Mouse (Mus musculus) right cerebral cortex, postnatal 14 days (tissue): ENCODE results near the gene Smim24.

ENCODE experiments used
- DNase-seq: peaks from one replicate; pipeline ENCODE4 v3.0.0; 2022

The Smim24 gene

GRCm38 (mm10) chr10:81365672-81366476 lies 27.0 kb upstream of the Smim24 start, which contains the start of gene 4930404N11Rik:
4930404N11Rik (minus strand) TSS chr10:81365816.
- DNase-seq: no peak

DNA sequence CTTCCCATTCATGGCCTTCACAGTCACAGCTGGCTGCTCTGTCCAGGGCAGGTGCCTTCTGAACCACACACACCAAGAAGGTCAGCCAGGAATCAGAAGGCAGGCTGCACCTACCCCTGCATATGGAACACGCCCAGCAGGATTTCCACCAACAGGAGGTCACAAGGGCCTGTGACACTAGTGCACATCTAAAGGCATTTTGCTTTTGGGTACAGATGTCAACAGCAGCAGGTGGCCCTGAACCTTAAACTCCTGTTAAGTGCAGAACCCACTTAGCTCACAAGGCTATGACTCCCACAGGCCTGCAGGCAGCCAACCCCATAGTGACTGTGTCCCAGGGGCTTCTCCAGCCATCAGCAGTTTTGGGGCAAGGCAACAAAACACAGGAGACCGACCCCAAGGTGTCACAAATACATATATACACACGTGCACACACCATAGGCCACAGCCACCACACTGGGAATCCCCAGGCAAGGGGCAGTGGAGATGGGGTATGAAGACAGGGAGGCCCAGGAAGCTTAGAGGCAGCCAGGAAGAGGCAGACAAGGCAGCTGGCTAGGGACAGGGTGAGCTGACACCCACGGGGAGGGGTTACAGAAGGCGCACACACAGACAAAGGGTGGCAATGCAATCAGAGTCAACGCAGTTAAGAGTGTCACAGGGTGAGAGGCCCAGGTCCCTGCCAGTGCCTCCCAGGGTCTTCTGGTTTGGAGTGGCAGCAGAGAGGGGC lies 26.2 kb upstream of the Smim24 start:
- DNase-seq: no peak

DNA sequence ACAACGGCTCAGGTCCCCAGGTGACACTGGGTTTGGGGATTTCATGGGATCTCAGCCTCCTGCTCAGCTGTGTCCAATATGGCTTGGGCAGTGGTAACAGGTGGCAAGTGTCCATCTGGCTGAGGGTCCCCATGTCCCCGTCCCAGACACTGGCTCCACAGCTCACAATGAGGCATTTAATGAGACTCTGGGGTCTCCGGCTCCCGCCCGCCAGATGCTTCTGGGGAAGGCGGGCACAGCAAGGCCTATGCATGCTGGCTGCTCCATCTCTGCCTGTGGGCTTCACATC lies 25.7 kb upstream of the Smim24 start:
- DNase-seq: no peak

DNA sequence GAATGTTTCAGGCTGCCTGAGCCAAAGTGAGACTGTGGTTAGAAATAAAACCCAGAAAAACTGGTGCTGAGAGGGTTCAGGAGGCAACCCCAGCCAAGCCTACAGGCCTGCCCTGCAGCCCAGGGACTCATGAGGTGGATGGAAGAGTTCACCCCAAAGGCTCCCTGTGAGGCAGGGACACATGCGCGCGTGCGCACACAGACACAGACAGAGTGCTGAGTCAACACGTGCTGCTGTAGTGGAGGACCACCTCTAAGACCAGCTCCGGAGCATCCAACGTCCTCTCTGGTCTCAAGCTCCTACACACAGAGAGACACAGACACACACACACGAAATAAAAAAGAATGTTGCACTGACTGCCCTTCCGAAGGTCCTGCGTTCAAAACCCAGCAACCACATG lies 17.5 kb upstream of the Smim24 start:
- DNase-seq: no peak

- DNase-seq: no peak
These were observed 16.1 kb upstream of the Smim24 start for GRCm38 (mm10) chr10:81376561-81377361.

DNA sequence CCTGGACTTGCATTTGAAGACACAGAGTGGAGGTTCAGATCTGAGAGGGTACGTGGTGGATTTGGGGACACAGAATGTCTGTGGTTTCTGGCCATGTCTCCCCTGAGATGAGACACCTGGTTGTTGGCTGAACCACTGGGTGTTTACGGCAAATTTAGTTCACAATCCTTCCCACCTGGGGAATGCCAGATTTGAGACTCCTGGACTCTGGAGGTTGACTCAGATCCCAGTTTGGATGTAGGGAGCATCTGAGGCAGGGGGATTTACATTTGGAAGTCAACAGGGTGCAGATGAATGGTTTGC lies 15.5 kb upstream of the Smim24 start:
- no peak for DNase-seq

GRCm38 (mm10) chr10:81377793-81378552 lies 14.9 kb upstream of the Smim24 start, which contains the start of gene Fzr1:
Fzr1 (minus strand) TSS chr10:81378516.
- DNase-seq: no peak

DNA sequence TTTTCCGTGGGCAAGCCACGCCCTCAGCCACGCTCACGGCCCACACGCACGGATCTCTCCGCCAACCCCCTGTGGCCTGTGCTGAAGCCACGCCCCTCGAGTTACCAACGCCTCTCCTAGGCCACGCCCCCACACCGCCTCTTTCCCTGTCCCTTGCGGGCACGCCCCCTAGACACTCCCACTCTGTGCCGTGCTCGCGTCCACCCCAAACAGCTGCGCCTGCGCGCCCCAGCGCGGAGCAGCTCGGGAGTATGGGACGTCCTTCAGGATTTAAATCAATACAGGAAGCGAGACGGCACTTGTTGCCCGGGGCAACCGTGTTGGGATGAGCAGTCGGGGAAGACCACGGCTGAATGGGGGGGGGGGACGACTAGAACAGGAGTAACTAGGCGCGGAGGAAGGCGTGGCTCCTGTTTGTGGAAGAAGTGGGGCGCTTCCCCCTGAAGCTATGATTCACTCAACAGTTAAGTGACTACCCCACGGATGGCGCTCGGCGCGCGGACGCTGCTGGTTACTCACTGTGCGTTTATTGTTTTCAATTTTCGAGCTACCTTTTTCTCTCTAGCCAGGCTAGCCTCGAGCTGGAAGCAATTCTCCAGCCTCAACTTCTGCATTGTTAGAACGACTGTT lies 14.2 kb upstream of the Smim24 start:
- peak; percentile 100 for DNase-seq

DNA sequence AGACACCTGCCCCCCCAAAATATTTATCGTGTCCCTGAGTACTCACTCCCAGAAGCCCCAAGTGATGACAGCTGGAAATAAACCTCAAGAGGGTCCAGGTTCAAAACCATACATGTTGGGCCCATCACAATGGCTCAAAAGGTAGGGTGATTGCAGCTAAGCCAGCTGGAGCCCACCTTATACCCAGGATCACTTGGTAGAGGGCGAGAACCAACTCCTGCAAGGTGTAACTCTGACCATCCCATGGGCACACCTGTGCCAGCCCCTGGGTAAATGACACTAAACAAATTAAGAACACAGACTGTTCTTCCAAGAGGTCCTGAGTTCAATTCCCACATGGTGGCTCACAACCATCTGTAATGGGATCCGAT lies 13.7 kb upstream of the Smim24 start:
- DNase-seq: no peak

- no peak for DNase-seq
These were observed 13.0 kb upstream of the Smim24 start for GRCm38 (mm10) chr10:81379809-81380378.

DNA sequence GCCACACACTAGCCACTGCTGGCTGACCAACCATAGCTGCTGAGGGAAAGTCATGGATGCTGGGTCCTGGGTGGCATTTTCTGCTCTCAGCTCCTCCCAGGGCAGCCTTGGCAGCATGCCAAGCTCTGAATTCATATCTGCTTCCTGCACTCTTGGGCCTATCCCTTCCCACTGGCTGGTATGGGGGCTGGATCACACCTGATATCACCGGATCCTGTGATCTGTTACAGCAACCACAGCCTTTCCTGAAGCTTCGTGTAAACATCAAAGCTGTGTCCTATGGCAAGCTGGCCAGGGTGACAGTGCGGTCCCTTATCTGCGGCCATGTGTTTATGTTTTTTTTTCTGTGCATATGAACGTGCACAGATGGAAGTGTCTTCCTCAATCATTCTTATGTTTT lies 10.8 kb upstream of the Smim24 start:
- no peak for DNase-seq

- DNase-seq: peak; percentile 99
These were observed 8.8 kb upstream of the Smim24 start, which contains the start of the genes Dohh and Gm48551 for GRCm38 (mm10) chr10:81383802-81384604. Dohh (plus strand) TSS chr10:81384428. Gm48551 (plus strand) TSS chr10:81384466.

GRCm38 (mm10) chr10:81384605-81384982 lies 8.3 kb upstream of the Smim24 start:
- DNase-seq: no peak

- no peak for DNase-seq
These were observed 7.1 kb upstream of the Smim24 start for GRCm38 (mm10) chr10:81385603-81386306.

- no peak for DNase-seq
These were observed 5.1 kb upstream of the Smim24 start for GRCm38 (mm10) chr10:81387716-81388115.

DNA sequence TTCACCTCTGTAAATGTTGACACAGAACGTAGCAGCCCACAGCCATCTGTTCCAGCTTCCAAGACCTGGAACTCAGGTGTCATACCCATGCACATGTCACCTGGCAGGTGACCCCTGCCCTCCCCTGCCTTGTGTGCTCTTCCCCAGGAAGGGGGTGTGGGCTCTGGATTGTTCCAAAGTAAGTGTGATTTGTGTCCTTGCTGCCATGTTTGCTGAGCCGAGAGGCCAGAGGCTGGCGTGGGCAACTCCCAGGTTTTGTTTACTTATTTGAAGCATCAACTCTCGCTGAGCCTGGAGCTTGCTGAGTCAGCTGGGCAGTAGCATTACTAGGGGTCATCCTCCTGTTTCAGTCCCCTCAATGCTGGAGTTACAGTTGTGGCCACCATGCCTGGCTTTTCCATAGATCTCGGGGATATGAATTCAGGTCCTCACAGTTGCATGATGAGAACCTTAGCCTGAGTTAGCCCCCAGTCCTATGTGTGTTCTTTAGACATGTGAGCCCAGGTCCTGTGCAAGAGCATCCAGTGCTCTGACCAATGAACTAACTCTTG lies 4.3 kb upstream of the Smim24 start, which contains the start of gene Gm48552:
Gm48552 (plus strand) TSS at position 501 of the 551 bp plus-strand sequence.
- DNase-seq: no peak

DNA sequence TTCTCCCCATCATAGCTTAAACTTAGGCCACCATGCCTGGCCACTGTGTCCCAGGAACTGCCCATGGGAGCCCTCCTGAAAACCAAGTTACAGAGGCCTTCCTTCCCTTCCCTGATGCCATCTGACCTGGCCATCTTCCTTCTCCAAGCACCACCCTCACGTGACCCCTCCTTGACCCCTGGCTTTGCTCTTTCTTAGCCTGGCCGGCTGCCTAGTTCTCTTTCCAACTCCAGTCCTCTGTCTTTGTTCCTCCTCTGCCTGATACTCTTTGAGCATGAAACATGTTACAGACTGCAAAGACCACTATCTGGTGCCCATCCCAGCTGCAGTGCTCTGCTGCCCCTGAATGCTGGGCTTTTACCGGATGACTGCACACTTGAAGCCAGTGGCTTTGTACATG lies 3.5 kb upstream of the Smim24 start:
- no peak for DNase-seq

DNA sequence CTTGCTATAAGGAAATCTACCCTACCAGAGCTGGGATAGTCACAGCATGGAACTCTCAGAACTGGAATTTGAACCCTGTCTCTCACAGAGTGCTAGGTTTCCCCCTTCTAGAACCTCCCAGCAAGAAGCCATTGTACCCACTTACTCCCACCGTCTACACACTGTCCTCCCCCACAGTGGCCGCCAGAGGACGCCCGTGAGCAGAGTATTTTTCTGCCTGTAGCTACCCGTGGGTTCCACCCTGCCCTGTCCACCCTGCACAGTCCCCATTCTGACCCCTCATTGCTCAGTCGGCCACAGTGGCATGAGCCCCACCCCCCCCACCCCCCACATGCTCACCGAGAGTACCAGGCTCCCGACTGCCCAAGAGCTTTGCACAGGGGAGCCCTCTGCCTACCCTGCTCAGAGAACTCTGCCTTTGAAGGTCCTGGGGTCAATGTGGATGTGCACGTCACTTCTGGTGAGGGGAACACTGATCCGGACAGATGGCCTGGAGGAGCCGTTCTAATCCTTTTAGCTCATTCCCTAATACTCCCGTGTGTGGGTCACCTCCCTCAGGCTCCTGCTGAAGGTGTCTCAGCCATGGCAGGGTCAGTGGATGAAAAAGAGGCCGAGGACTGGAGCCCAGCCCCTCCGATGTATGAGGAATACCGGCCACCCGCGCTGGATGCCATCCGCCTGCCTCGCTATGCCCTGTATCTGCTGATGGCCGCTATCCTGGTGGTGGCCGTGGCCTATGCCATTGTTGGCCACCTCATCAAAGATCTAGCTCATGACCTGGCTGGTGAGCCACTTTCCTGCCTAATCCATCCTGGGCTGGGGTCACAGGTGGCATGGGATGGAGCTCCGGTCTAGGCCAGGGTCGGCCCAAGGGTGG lies 2.8 kb upstream of the Smim24 start:
- DNase-seq: peak; percentile 72

GRCm38 (mm10) chr10:81390678-81390965 lies 2.2 kb upstream of the Smim24 start:
- no peak for DNase-seq
